Comparison of ENCODE assay signal across 9 mouse cellular contexts in genomic region chr10:42464224-42464623, GRCm38 (mm10). TPM values are rescaled to one million over a fixed set of nuclear protein-coding genes. Genes with fewer than 3 reads are reported as not detected.
DNase-seq lines count a peak whose midpoint lies in the region; ATAC-seq and TF ChIP-seq lines count a peak whose summit lies in the region.
"Had no signal": no experiment of that assay in that cellular context is flagged by ENCODE, and none has a peak within 500 bp of the region (broad histone marks: within the 10 kb centered on the region; RNA-seq: fewer than 3 reads in every experiment).

No protein-coding gene starts in this region.

- DNase-seq in hindbrain, postnatal 0 days (ENCODE audit: low spot score), result no peak
- DNase-seq in heart, adult 9 months (ENCODE audit: low spot score in 2 of 2), result peak; percentile 64 to 80
- DNase-seq in skeletal muscle tissue, adult 2 months (ENCODE audit: low read depth, low spot score), result peak; percentile 34
- no peak for DNase-seq in retina, embryonic 14.5 days (ENCODE audit: low spot score)
- no peak for DNase-seq in ovary, postnatal 36 days (ENCODE audit: low spot score)
- DNase-seq in urinary bladder, postnatal 14 days (ENCODE audit: low spot score), result no peak

- no peaks in the 10 kb centered on the region for H3K27me3 ChIP-seq in hindbrain, postnatal 0 days (ENCODE audit: insufficient read depth, low read length)
- H3K27me3 ChIP-seq in hindbrain, embryonic 13.5 days, result no peaks in the 10 kb centered on the region
- H3K27me3 ChIP-seq in kidney, embryonic 16.5 days (ENCODE audit: insufficient read depth, low read length), result no peaks in the 10 kb centered on the region
- H3K27me3 ChIP-seq: embryonic facial prominence, embryonic 15.5 days had no signal

- peaks cover 8% of the 10 kb centered on the region for H3K9me3 ChIP-seq in hindbrain, postnatal 0 days (ENCODE audit: low read length)
- H3K9me3 ChIP-seq in hindbrain, embryonic 13.5 days, result peaks cover 5% of the 10 kb centered on the region; the same call in 1 of the 2 replicates
- peaks cover 5% of the 10 kb centered on the region for H3K9me3 ChIP-seq in kidney, embryonic 16.5 days (ENCODE audit: low read length)

- no peaks in the 10 kb centered on the region for H3K4me1 ChIP-seq in hindbrain, postnatal 0 days (ENCODE audit: insufficient read depth, low read length)
- H3K4me1 ChIP-seq in hindbrain, embryonic 13.5 days (replicated peaks), result no peaks in the 10 kb centered on the region
- H3K4me1 ChIP-seq in kidney, embryonic 16.5 days (ENCODE audit: insufficient read depth, low read length), result peaks cover 9% of the 10 kb centered on the region; the same call in 1 of the 2 replicates
- H3K4me1 ChIP-seq: embryonic facial prominence, embryonic 15.5 days had no signal

- no peak for TF ChIP-seq CTCF in hindbrain, postnatal 0 days (IDR thresholded peaks at IDR 0.05; ENCODE audit: low read depth)

- 57% methylated on average over 5 of the region's 5 CpGs for WGBS in hindbrain, postnatal 0 days
- 62% methylated on average over 5 of the region's 5 CpGs for WGBS in hindbrain, embryonic 13.5 days
- WGBS in kidney, embryonic 16.5 days, result 24% methylated on average over 5 of the region's 5 CpGs

- no peak for ATAC-seq in hindbrain, postnatal 0 days
- ATAC-seq in hindbrain, embryonic 13.5 days (ENCODE audit: low FRiP score), result no peak
- ATAC-seq in kidney, embryonic 16.5 days (ENCODE audit: low FRiP score, low TSS enrichment), result peak; percentile 83

- H3K27ac ChIP-seq in hindbrain, postnatal 0 days, result 0 out of 2 replicates have a peak overlapping the region, but pooled peaks have one; percentile 20
- no peak overlapping the region; the same call in 1 of the 2 replicates for H3K27ac ChIP-seq in hindbrain, embryonic 13.5 days
- H3K27ac ChIP-seq in kidney, embryonic 16.5 days (ENCODE audit: low read length), result peak overlapping the region; percentile 50; the same call in 1 of the 2 replicates
- H3K27ac ChIP-seq: embryonic facial prominence, embryonic 15.5 days had no signal

- H3K4me3 ChIP-seq in hindbrain, postnatal 0 days (ENCODE audit: low read length), result no peak overlapping the region
- no peak overlapping the region for H3K4me3 ChIP-seq in hindbrain, embryonic 13.5 days
- no peak overlapping the region for H3K4me3 ChIP-seq in kidney, embryonic 16.5 days (ENCODE audit: low read length)
- H3K4me3 ChIP-seq: embryonic facial prominence, embryonic 15.5 days had no signal

- no peaks in the 10 kb centered on the region for H3K36me3 ChIP-seq in hindbrain, postnatal 0 days (ENCODE audit: insufficient read depth, low read length)
- H3K36me3 ChIP-seq in hindbrain, embryonic 13.5 days, result peaks cover 8% of the 10 kb centered on the region
- H3K36me3 ChIP-seq in kidney, embryonic 16.5 days (ENCODE audit: insufficient read depth, low read length), result peaks cover 6% of the 10 kb centered on the region

- H3K9ac ChIP-seq in hindbrain, postnatal 0 days (replicated peaks; ENCODE audit: low read length), result no peak overlapping the region
- H3K9ac ChIP-seq in hindbrain, embryonic 13.5 days, result no peak overlapping the region
- 0 out of 2 replicates have a peak overlapping the region, but pooled peaks have one; percentile 26 for H3K9ac ChIP-seq in kidney, embryonic 16.5 days (replicated peaks; ENCODE audit: low read length)
- H3K9ac ChIP-seq: embryonic facial prominence, embryonic 15.5 days had no signal

- no peak overlapping the region for H3K4me2 ChIP-seq in hindbrain, postnatal 0 days (ENCODE audit: low read depth, low read length)
- no peak overlapping the region for H3K4me2 ChIP-seq in hindbrain, embryonic 13.5 days
- H3K4me2 ChIP-seq in kidney, embryonic 16.5 days (replicated peaks; ENCODE audit: low read depth, low read length), result no peak overlapping the region
- H3K4me2 ChIP-seq: embryonic facial prominence, embryonic 15.5 days had no signal

RNA-seq across cellular contexts. Expression of gene Afg1l, which starts 14.1 kb away (rescaled TPM):
- total RNA-seq in hindbrain, postnatal 0 days (2014; rRNA removed), result 7.1 and 8.1 TPM in 2 replicates
- polyA plus RNA-seq in hindbrain, postnatal 0 days (2015; fragmentation: Nextera tagmentation; extraction: Ambion mirVana), result 6.6 and 7.9 TPM in 2 replicates
- 6.0 and 6.4 TPM in 2 replicates for polyA plus RNA-seq in hindbrain, embryonic 13.5 days (2015; fragmentation: Nextera tagmentation; extraction: Ambion mirVana)
- 8.9 and 9.9 TPM in 2 replicates for polyA plus RNA-seq in kidney, embryonic 16.5 days (2015; fragmentation: Nextera tagmentation; extraction: Ambion mirVana)

RNA-seq across cellular contexts. Expression of gene Snx3, which starts 37.6 kb away (rescaled TPM):
- 129 and 134 TPM in 2 replicates for total RNA-seq in hindbrain, postnatal 0 days (2014; rRNA removed)
- 339 and 344 TPM in 2 replicates for polyA plus RNA-seq in hindbrain, postnatal 0 days (2015; fragmentation: Nextera tagmentation; extraction: Ambion mirVana)
- polyA plus RNA-seq in hindbrain, embryonic 13.5 days (2015; fragmentation: Nextera tagmentation; extraction: Ambion mirVana), result 254 and 272 TPM in 2 replicates
- 362 and 371 TPM in 2 replicates for polyA plus RNA-seq in kidney, embryonic 16.5 days (2015; fragmentation: Nextera tagmentation; extraction: Ambion mirVana)

Comparison
In these comparisons a context has a peak if more than half of its experiments do, and no peak if none do; other contexts are left out.
1. DNase-seq: peak in heart, adult 9 months (2 of 2) and skeletal muscle tissue, adult 2 months (single experiment); none in hindbrain, postnatal 0 days (single experiment), retina, embryonic 14.5 days (single experiment), ovary, postnatal 36 days (single experiment) and urinary bladder, postnatal 14 days (single experiment).